Mouse (Mus musculus) forebrain, postnatal 0 days (tissue): ENCODE measurements around the gene Recql. TPM values are rescaled to one million over a fixed set of nuclear protein-coding genes. Genes with fewer than 3 reads are reported as not detected.
"Not testable (repeated sequence)": the region's sequence is repeated elsewhere in the genome, so short reads cannot be mapped to it uniquely, and the experiment has no call there.

Experiments
- ATAC-seq: fragments of 200-750 bp; cut with Nextera tagmentation; 2 replicates; pipeline ENCODE4 v1.8.0; 2017; ENCODE audit warnings: mild to moderate bottlenecking, moderate library complexity
- DNase-seq: peaks from one replicate; pipeline ENCODE4 v3.0.0-alpha.2; 2015
- H3K27ac ChIP-seq: fragments of 300-500 bp; sonication (generic); 2 replicates; pipeline ENCODE4 v1.5.1; 2014; ENCODE audit warnings: low read depth, mild to moderate bottlenecking, antibody characterized with exemption, low read length, moderate library complexity, mixed read lengths
- H3K27me3 ChIP-seq: fragments of 300-500 bp; sonication (generic); 2 replicates; pipeline ENCODE4 v1.6.1; 2014; ENCODE audit warnings: mild to moderate bottlenecking, low read length, mixed read lengths; ENCODE audit not compliant: insufficient read depth
- H3K36me3 ChIP-seq: fragments of 300-500 bp; sonication (generic); 2 replicates; pipeline ENCODE4 v1.6.1; 2014; ENCODE audit warnings: mild to moderate bottlenecking, moderate library complexity; ENCODE audit not compliant: insufficient read depth
- H3K4me1 ChIP-seq: fragments of 300-500 bp; sonication (generic); 2 replicates; pipeline ENCODE4 v1.6.1; 2014; ENCODE audit warnings: antibody characterized with exemption; ENCODE audit not compliant: insufficient read depth
- H3K4me2 ChIP-seq: fragments of 300-500 bp; sonication (generic); 2 replicates; pipeline ENCODE4 v1.6.1; 2014; ENCODE audit warnings: low read depth, mild to moderate bottlenecking, moderate library complexity
- H3K4me3 ChIP-seq: fragments of 300-500 bp; sonication (generic); 2 replicates; pipeline ENCODE4 v1.5.1; 2014; ENCODE audit warnings: low read depth, low read length, mixed read lengths
- H3K9ac ChIP-seq: fragments of 300-500 bp; sonication (generic); 2 replicates; pipeline ENCODE4 v1.6.1; 2014; ENCODE audit warnings: mild to moderate bottlenecking
- H3K9me3 ChIP-seq: fragments of 300-500 bp; sonication (generic); 2 replicates; pipeline ENCODE4 v1.6.1; 2016; ENCODE audit warnings: low read length
- CTCF ChIP-seq: sonication (generic); IDR thresholded peaks from 2 replicates; pipeline ENCODE4 v1.5.1; 2016; ENCODE audit warnings: antibody characterized with exemption, control low read depth, low read depth
- WGBS: fragments of 180-500 bp; shearing (Covaris S2); extraction: QIAGEN DNeasy Blood & Tissue Kit; methylation state at CpG from one replicate; pipeline ENCODE4 v1.1.7; 2014; 5-methylcytosine and 5-hydroxymethylcytosine counted together
- polyA plus RNA-seq: library from polyadenylated mRNA; unstranded; fragments of >200 nt; fragmentation: Nextera tagmentation; extraction: Ambion mirVana; gene quantifications from 2 replicates; pipeline ENCODE4 v1.2.1, GENCODE M21; 2015
- total RNA-seq: library from RNA; depleted of rRNA; stranded (reverse); fragments of >200 nt; gene quantifications from 2 replicates; pipeline ENCODE4 v1.2.3, GENCODE M21; 2014

The Recql gene
- total and polyA plus RNA-seq, 2 experiments from 2014 or later = 19.4 to 20.8 TPM

GRCm38 (mm10) chr6:142365742-142366472 is 21.0 kb downstream of the Recql start:
- no peak for DNase-seq
- Histone ChIP-seq H3K4me1 (no peaks in the 10 kb centered on the region), H3K27ac (no peak overlapping the region), H3K36me3 (peaks cover 70% of the 10 kb centered on the region), H3K9me3 (no peaks in the 10 kb centered on the region), H3K4me2 (no peak overlapping the region), H3K4me3 (no peak overlapping the region), H3K27me3 (no peaks in the 10 kb centered on the region), H3K9ac (no peak overlapping the region)
- no peak for TF ChIP-seq CTCF
- ATAC-seq = no peak
- WGBS = 93% methylated on average over 8 of the region's 8 CpGs

DNA sequence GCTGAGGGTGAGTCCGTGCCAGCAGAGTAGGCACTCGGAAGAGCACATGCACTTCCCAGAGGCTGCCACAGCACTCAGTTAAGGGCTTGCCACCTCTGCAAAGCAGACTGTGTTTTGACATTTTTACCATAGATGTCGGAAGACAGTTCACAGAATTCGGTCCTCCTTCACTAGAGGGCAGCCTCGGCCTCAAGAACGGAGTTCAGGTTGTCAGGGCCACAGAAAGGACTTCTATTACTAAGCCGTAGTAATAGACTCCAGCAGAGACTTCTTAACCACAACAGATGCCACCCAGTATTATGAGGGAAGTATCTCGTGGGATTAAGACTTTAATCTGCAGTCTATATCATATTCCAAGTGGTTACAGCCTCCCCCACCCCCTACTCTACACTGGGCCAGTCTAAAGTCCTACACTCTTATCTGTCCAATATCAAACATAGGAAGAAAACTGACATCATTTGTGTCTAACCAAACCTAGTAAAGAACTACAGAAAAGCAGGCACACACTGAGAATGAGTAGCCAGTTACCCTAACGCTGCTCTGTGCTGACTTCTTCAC is 23.8 kb downstream of the Recql start:
- Histone ChIP-seq H3K9me3 (no peaks in the 10 kb centered on the region), H3K27ac (no peak overlapping the region), H3K4me2 (no peak overlapping the region), H3K27me3 (no peaks in the 10 kb centered on the region), H3K4me3 (no peak overlapping the region), H3K9ac (no peak overlapping the region), H3K4me1 (no peaks in the 10 kb centered on the region), H3K36me3 (peaks cover 81% of the 10 kb centered on the region)
- ATAC-seq = no peak
- peak; percentile 32 for TF ChIP-seq CTCF
- WGBS = 62% methylated on average over 9 of the region's 9 CpGs
- DNase-seq = no peak

DNA sequence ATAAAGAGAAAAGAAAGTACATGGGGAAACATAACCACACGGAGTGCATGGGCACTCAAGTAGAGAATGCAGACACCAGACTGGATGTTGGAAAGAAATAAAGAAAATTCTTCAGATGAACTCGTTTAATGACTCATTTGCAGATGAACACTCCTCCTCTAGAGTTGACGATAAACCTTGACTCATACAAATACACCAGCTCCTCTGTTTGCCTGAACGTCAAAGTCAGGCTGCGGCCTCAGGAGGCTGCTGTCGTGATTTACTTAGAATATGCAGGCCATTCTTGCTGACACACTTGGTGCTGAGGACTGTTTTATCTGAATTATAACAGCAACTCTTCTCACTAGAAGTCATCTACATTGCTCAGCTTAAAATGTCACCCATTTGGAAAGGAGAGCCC is 24.9 kb downstream of the Recql start:
- Histone ChIP-seq H3K9ac (no peak overlapping the region), H3K4me2 (no peak overlapping the region), H3K36me3 (peaks cover 80% of the 10 kb centered on the region), H3K9me3 (no peaks in the 10 kb centered on the region), H3K4me3 (no peak overlapping the region), H3K27ac (no peak overlapping the region), H3K27me3 (no peaks in the 10 kb centered on the region), H3K4me1 (no peaks in the 10 kb centered on the region)
- ATAC-seq (no peak), DNase-seq (no peak)
- TF ChIP-seq CTCF = no peak
- WGBS = 89% methylated on average over 6 of the region's 6 CpGs

GRCm38 (mm10) chr6:142357106-142357505 is 29.8 kb downstream of the Recql start:
- TF ChIP-seq CTCF = no peak
- Histone ChIP-seq H3K9ac (no peak overlapping the region), H3K27me3 (no peaks in the 10 kb centered on the region), H3K4me3 (no peak overlapping the region), H3K9me3 (no peaks in the 10 kb centered on the region), H3K36me3 (peaks cover 83% of the 10 kb centered on the region), H3K27ac (no peak overlapping the region), H3K4me2 (no peak overlapping the region), H3K4me1 (no peaks in the 10 kb centered on the region)
- no peak for ATAC-seq
- no peak for DNase-seq
- WGBS = 76% methylated on average over 7 of the region's 7 CpGs

- DNase-seq, H3K9ac ChIP-seq, ATAC-seq, H3K27ac ChIP-seq, H3K4me2 ChIP-seq, H3K9me3 ChIP-seq, H3K4me3 ChIP-seq, H3K4me1 ChIP-seq, H3K27me3 ChIP-seq: not testable (repeated sequence)
- 94% methylated on average over 3 of the region's 3 CpGs for WGBS
- H3K36me3 ChIP-seq = peaks cover 60% of the 10 kb centered on the region
These were observed 34.8 kb downstream of the Recql start for GRCm38 (mm10) chr6:142352099-142352498.

- TF ChIP-seq CTCF = no peak
- Histone ChIP-seq H3K36me3 (peaks cover 28% of the 10 kb centered on the region), H3K9me3 (no peaks in the 10 kb centered on the region), H3K27ac (no peak overlapping the region), H3K9ac (no peak overlapping the region), H3K4me2 (no peak overlapping the region), H3K4me1 (peaks cover 3% of the 10 kb centered on the region), H3K27me3 (no peaks in the 10 kb centered on the region), H3K4me3 (no peak overlapping the region)
- no peak for DNase-seq
- ATAC-seq = no peak
- 69% methylated on average over 11 of the region's 11 CpGs for WGBS
These were observed 39.2 kb downstream of the Recql start for GRCm38 (mm10) chr6:142347431-142348385.
